Mouse (Mus musculus): ENCODE measurements around the gene Epb41.

- no peak for TF ChIP-seq CTCF (IDR thresholded peaks at IDR 0.05; ENCODE audit: low read depth, low read length)
- no peak for TF ChIP-seq POLR2A (IDR thresholded peaks at IDR 0.05; ENCODE audit: borderline replicate concordance, low read depth, low read length)
Observed at GRCm38 (mm10) chr4:131950657-131951056, 124.5 kb downstream of the Epb41 start.
